ENCODE assay signal across 12 mouse cellular contexts in the genomic region with DNA sequence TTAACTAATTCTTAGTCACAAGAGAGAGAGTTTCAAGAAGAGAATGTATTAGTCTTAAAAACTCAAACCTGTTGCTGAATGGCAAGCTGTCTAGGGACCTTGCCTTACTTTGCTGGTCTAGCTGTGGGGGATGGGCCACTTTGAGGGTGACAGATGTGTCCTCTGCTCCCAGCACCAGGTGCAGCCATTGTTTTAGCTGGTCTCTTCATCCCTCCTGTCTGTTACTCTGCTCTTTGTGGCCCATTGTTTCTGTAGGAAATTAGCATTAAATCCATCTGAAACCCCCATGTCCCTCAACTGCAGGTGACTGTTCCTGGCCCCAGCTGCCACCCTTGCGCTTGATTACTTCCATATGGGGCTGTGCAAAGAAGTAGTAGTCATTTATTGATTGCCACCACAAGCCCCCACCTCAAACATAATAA. TPM values are rescaled to one million over a fixed set of nuclear protein-coding genes. Genes with fewer than 3 reads are reported as not detected.
DNase-seq lines count a peak whose midpoint lies in the region; ATAC-seq lines count a peak whose summit lies in the region.
"Had no signal": no experiment of that assay in that cellular context is flagged by ENCODE, and none has a peak within 500 bp of the region (broad histone marks: within the 10 kb centered on the region; RNA-seq: fewer than 3 reads in every experiment).

No protein-coding gene starts in this region.

- peak overlapping the region; percentile 50 for H3K27ac ChIP-seq in forebrain, embryonic 15.5 days (replicated peaks)
- H3K27ac ChIP-seq in midbrain, embryonic 13.5 days: peak overlapping the region; percentile 45
- H3K27ac ChIP-seq: limb, embryonic 15.5 days had no signal

- intact Hi-C loops in left cerebral cortex, postnatal 4 days (cut with DNase I): no loop called here

- no peaks in the 10 kb centered on the region for H3K36me3 ChIP-seq in forebrain, embryonic 15.5 days
- H3K36me3 ChIP-seq in midbrain, embryonic 13.5 days: peaks cover 3% of the 10 kb centered on the region; the same call in 1 of the 2 replicates
- H3K36me3 ChIP-seq: limb, embryonic 15.5 days had no signal

- no peaks in the 10 kb centered on the region for H3K9me3 ChIP-seq in forebrain, embryonic 15.5 days
- H3K9me3 ChIP-seq in midbrain, embryonic 13.5 days: no peaks in the 10 kb centered on the region
- H3K9me3 ChIP-seq: limb, embryonic 15.5 days had no signal

- WGBS in forebrain, embryonic 15.5 days: 41% methylated on average over 1 of the region's 1 CpGs
- 20% methylated on average over 1 of the region's 1 CpGs for WGBS in midbrain, embryonic 13.5 days

- peaks cover 41% of the 10 kb centered on the region for H3K4me1 ChIP-seq in forebrain, embryonic 15.5 days
- H3K4me1 ChIP-seq in midbrain, embryonic 13.5 days (replicated peaks): peaks cover 28% of the 10 kb centered on the region

- ATAC-seq in forebrain, embryonic 15.5 days (replicated peaks): peak; percentile 78
- peak; percentile 89 for ATAC-seq in midbrain, embryonic 13.5 days
- ATAC-seq in CD4-positive, CD25-positive, alpha-beta regulatory T cell, adult 4 months: no peak

- H3K4me2 ChIP-seq in forebrain, embryonic 15.5 days (replicated peaks): no peak overlapping the region
- no peak overlapping the region for H3K4me2 ChIP-seq in midbrain, embryonic 13.5 days (replicated peaks)
- H3K4me2 ChIP-seq: limb, embryonic 15.5 days had no signal

- H3K27me3 ChIP-seq in forebrain, embryonic 15.5 days: no peaks in the 10 kb centered on the region
- no peaks in the 10 kb centered on the region for H3K27me3 ChIP-seq in midbrain, embryonic 13.5 days
- H3K27me3 ChIP-seq: limb, embryonic 15.5 days; megakaryocyte, embryonic 14.5 days had no signal

- H3K4me3 ChIP-seq in forebrain, embryonic 15.5 days: no peak overlapping the region
- no peak overlapping the region for H3K4me3 ChIP-seq in midbrain, embryonic 13.5 days (replicated peaks)
- H3K4me3 ChIP-seq: limb, embryonic 15.5 days; megakaryocyte, embryonic 14.5 days had no signal

- DNase-seq in left cerebral cortex, postnatal 4 days: peak; percentile 35
- no peak for DNase-seq in left cerebral cortex, adult 8-10 months (ENCODE audit: low spot score in 2 of 2)
- DNase-seq in thymus, postnatal 4 days: peak; percentile 81
- no peak for DNase-seq in lung, postnatal 36 days
- no peak for DNase-seq in heart, adult 18-20 months
- DNase-seq: cerebellum, adult 18-20 months; kidney, adult 9 months had no signal

- no peak overlapping the region for H3K9ac ChIP-seq in forebrain, embryonic 15.5 days (replicated peaks)
- no peak overlapping the region for H3K9ac ChIP-seq in midbrain, embryonic 13.5 days (replicated peaks)
- H3K9ac ChIP-seq: limb, embryonic 15.5 days had no signal

RNA-seq across cellular contexts. Expression of a gene that starts 29.6 kb away (rescaled TPM):
- total RNA-seq in left cerebral cortex, postnatal 4 days (2021): 10 to 100 TPM; 48.3 to 55.2 TPM
- 10 to 100 TPM; 46.3 to 57.2 (median 52.1) TPM for total RNA-seq in left cerebral cortex, adult 8-10 months (2022)
- polyA plus RNA-seq in forebrain, embryonic 15.5 days (2015; fragmentation: Nextera tagmentation; extraction: Ambion mirVana): 78.0 and 82.3 TPM in 2 replicates
- 71.6 and 83.1 TPM in 2 replicates for polyA plus RNA-seq in midbrain, embryonic 13.5 days (2015; fragmentation: Nextera tagmentation; extraction: Ambion mirVana)
- polyA plus RNA-seq in CD4-positive, CD25-positive, alpha-beta regulatory T cell, adult 4 months (2017; shearing (Covaris generic)): 10 to 100 TPM; 22.9 to 33.0 TPM
- 10 to 100 TPM; 12.8 to 15.9 TPM for total RNA-seq in heart, adult 18-20 months (2021)

RNA-seq across cellular contexts. Expression of a gene that starts 58.0 kb away (rescaled TPM):
- 10 to 100 TPM; 21.7 to 22.2 TPM for total RNA-seq in left cerebral cortex, postnatal 4 days (2021)
- total RNA-seq in left cerebral cortex, adult 8-10 months (2022): 10 to 100 TPM; 30.9 to 34.4 (median 32.2) TPM
- polyA plus RNA-seq in forebrain, embryonic 15.5 days (2015; fragmentation: Nextera tagmentation; extraction: Ambion mirVana): 9.2 and 11.1 TPM in 2 replicates
- polyA plus RNA-seq in midbrain, embryonic 13.5 days (2015; fragmentation: Nextera tagmentation; extraction: Ambion mirVana): 4.8 and 5.9 TPM in 2 replicates
- polyA plus RNA-seq in CD4-positive, CD25-positive, alpha-beta regulatory T cell, adult 4 months (2017; shearing (Covaris generic)): not detected
- 10 to 100 TPM; 78.7 to 79.5 TPM for total RNA-seq in heart, adult 18-20 months (2021)

Comparison
In these comparisons a context has a peak if more than half of its experiments do, and no peak if none do; other contexts are left out.
1. DNase-seq: peak in left cerebral cortex, postnatal 4 days (single experiment) and thymus, postnatal 4 days (single experiment); none in left cerebral cortex, adult 8-10 months (0 of 2), lung, postnatal 36 days (single experiment) and heart, adult 18-20 months (0 of 2).